Mouse (Mus musculus) ES-Bruce4 (cell line): ENCODE data around the gene Ext2.

Source experiments
- CTCF ChIP-seq: IDR thresholded peaks from one replicate; pipeline ENCODE4 v1.8.1; 2011; ENCODE audit warnings: low read depth, low read length
- EP300 ChIP-seq: IDR thresholded peaks from 2 replicates; pipeline ENCODE4 v1.6.1; 2011; ENCODE audit warnings: low read depth, low read length; ENCODE audit not compliant: insufficient read depth
- POLR2A ChIP-seq: IDR thresholded peaks from one replicate; pipeline ENCODE4 v1.8.1; 2011; ENCODE audit warnings: low read length; ENCODE audit not compliant: insufficient read depth

- no peak for TF ChIP-seq CTCF
- no peak for TF ChIP-seq POLR2A
- TF ChIP-seq EP300: no peak
Observed at GRCm38 (mm10) chr2:93759173-93759572, 63.2 kb downstream of the Ext2 start.
